Mouse (Mus musculus) ES-E14 (cell line): ENCODE results near the gene H2-Aa. TPM values are rescaled to one million over a fixed set of nuclear protein-coding genes. Genes with fewer than 3 reads are reported as not detected.

Experiments used
- DNase-seq: peaks from one replicate; pipeline ENCODE4 v3.0.0-alpha.2; 2013; ENCODE audit warnings: low read depth, low spot score
- H3K27ac ChIP-seq: 2 replicates; pipeline ENCODE4 v1.5.1; 2012; ENCODE audit warnings: low read depth, mild to moderate bottlenecking, low read length, moderate library complexity, mixed read lengths; ENCODE audit not compliant: poor library complexity, insufficient read depth, severe bottlenecking
- H3K36me3 ChIP-seq: 2 replicates; pipeline ENCODE4 v1.6.1; 2012; ENCODE audit warnings: mild to moderate bottlenecking, low read length, moderate library complexity, mixed read lengths; ENCODE audit not compliant: control insufficient read depth, poor library complexity, insufficient read depth, severe bottlenecking
- H3K4me1 ChIP-seq, 2 experiments: fragments of 150-350 bp in 1 of 2; sonication (generic) in 1 of 2; 2 replicates each; pipeline ENCODE4 v1.6.1; 2012; ENCODE audit warnings: low read length in 2 of 2, mild to moderate bottlenecking in 1 of 2, mixed read lengths in 1 of 2; ENCODE audit not compliant: control insufficient read depth in 2 of 2, insufficient read depth in 2 of 2, poor library complexity in 1 of 2
- H3K4me3 ChIP-seq, 2 experiments: fragments of 150-350 bp in 1 of 2; sonication (generic) in 1 of 2; 2 replicates each; pipeline ENCODE4 v1.5.1; 2012; ENCODE audit warnings: low read length in 2 of 2, low read depth in 1 of 2, mild to moderate bottlenecking in 1 of 2, mixed read lengths in 1 of 2; ENCODE audit not compliant: insufficient read depth in 1 of 2, poor library complexity in 1 of 2, severe bottlenecking in 1 of 2
- H3K9ac ChIP-seq: 2 replicates; pipeline ENCODE4 v1.6.1; 2012; ENCODE audit warnings: low read depth, mild to moderate bottlenecking, low read length, mixed read lengths; ENCODE audit not compliant: poor library complexity, insufficient read depth, severe bottlenecking
- H3K9me3 ChIP-seq: fragments of 150-350 bp; sonication (generic); 2 replicates; pipeline ENCODE4 v1.6.1; 2012; ENCODE audit warnings: low read depth, mild to moderate bottlenecking, low read length; ENCODE audit not compliant: control insufficient read depth, insufficient read depth
- CHD2 ChIP-seq: IDR thresholded peaks from 2 replicates; pipeline ENCODE4 v1.6.1; 2014; ENCODE audit warnings: mild to moderate bottlenecking, low read depth, low read length, inconsistent platforms
- HCFC1 ChIP-seq: IDR thresholded peaks from 2 replicates; pipeline ENCODE4 v1.6.1; 2012; ENCODE audit warnings: low read length, inconsistent platforms, borderline replicate concordance; ENCODE audit not compliant: insufficient read depth
- MAFK ChIP-seq: IDR thresholded peaks from 2 replicates; pipeline ENCODE4 v1.6.1; 2014; ENCODE audit warnings: mild to moderate bottlenecking, low read depth, low read length, inconsistent platforms; ENCODE audit not compliant: insufficient read depth
- ZC3H11A ChIP-seq: IDR thresholded peaks from 2 replicates; pipeline ENCODE4 v1.6.1; 2012; ENCODE audit warnings: low read depth, mild to moderate bottlenecking, inconsistent platforms, low read length, borderline replicate concordance
- ZNF384 ChIP-seq: IDR thresholded peaks from 2 replicates; pipeline ENCODE4 v1.6.1; 2012; ENCODE audit warnings: low read depth, low read length, inconsistent platforms
- in situ Hi-C, 2 experiments: fragments of 600-800 bp; cut with MboI; formaldehyde crosslinking; loops; one replicate each; pipeline ENCODE4 v1.15.1; 2025; ENCODE audit warnings: low sequenced_read_pairs in 2 of 2, inconsistent platforms in 1 of 2; ENCODE audit not compliant: unreplicated experiment in 2 of 2
- total RNA-seq: library from RNA; depleted of rRNA; stranded (reverse); fragments of 300-350 nt; gene quantifications from 2 replicates; pipeline ENCODE4 v1.2.3, GENCODE M21; 2012

H2-Aa gene
- total RNA-seq, 1 experiment, result 1.6 TPM

DNA sequence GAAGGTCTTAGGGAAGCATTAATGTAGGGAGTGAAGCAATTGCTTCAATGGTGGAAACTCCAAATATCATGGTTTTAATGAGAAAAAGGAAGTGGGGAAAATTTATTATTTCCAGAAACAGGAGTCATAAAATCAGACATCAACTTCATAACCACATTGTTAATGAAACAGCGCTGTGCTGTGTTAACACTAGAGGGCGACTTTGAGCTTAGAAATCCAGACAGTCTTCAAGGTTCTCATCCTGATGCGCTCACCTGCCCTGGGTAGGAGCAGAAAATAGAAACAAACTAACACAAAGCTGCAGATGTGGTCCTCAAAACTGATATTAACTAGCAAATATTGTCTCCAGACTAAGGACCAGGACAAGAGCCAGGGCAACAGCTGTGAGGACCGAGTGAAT lies 37.7 kb downstream of the H2-Aa start:
- DNase-seq, result no peak
- no peaks in the 10 kb centered on the region for H3K4me1 ChIP-seq
- H3K9me3 ChIP-seq, result no peaks in the 10 kb centered on the region
- H3K27ac ChIP-seq, result no peak overlapping the region
- H3K9ac ChIP-seq, result no peak overlapping the region
- in situ Hi-C loops, result loop anchor here in 1 of 2 experiments (5.0 to 10.0 kb wide), 2 partner anchors 62 to 95 kb away; no protein-coding TSS in a partner anchor
- no peak overlapping the region for H3K4me3 ChIP-seq
- no peaks in the 10 kb centered on the region for H3K36me3 ChIP-seq
- TF ChIP-seq MAFK (no peak), CHD2 (no peak), HCFC1 (no peak), ZNF384 (no peak)

DNA sequence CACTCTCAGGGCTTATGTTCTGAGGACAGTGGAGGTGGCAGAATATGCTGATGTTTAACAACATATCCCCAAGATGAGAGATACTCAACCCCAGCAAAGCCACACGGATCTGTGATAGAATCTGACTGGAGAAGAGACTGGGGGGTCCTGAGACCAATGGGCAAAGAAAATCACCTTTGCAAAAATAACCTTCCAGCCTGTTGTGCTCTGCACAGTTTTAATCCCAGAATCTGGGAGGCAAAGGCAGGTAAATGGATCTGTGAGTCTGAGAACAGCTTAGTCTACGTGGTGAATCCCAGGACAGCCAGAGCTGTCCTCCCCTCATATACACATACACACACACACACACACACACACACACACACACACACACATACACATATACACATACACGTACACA lies 38.3 kb downstream of the H2-Aa start:
- in situ Hi-C loops, result loop anchor here in 1 of 2 experiments (5.0 to 10.0 kb wide), 2 partner anchors 63 to 95 kb away; no protein-coding TSS in a partner anchor
- DNase-seq, result no peak
- TF ChIP-seq HCFC1, result no peak
- TF ChIP-seq ZNF384, result no peak
- no peak for TF ChIP-seq ZC3H11A
- no peak for TF ChIP-seq MAFK
- TF ChIP-seq CHD2, result no peak
- H3K27ac ChIP-seq, result no peak overlapping the region
- H3K4me1 ChIP-seq, result no peaks in the 10 kb centered on the region
- no peaks in the 10 kb centered on the region for H3K36me3 ChIP-seq
- H3K4me3 ChIP-seq, result no peak overlapping the region
- no peaks in the 10 kb centered on the region for H3K9me3 ChIP-seq
- H3K9ac ChIP-seq, result no peak overlapping the region

DNA sequence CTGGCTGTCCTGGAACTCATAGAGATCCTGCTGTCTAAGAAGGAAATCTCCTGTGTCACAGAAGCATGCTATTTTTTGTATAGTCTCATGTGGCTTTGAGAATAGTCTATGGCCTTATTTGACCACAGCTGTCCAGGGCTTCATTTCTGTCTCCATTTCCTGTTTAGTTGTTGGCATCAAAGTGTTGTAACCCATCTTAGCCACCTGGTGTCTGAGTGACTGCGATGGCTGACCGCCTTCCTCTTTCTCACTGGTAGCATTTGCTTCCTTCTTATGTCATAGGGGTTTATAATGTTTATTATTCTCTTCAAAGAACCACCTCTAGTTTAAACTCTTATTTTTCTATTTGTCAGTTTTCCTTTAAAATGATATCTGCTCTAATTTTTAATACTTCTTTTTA lies 38.9 kb downstream of the H2-Aa start:
- Histone ChIP-seq H3K9me3 (no peaks in the 10 kb centered on the region), H3K27ac (no peak overlapping the region), H3K36me3 (no peaks in the 10 kb centered on the region), H3K9ac (no peak overlapping the region), H3K4me1 (no peaks in the 10 kb centered on the region), H3K4me3 (no peak overlapping the region)
- in situ Hi-C loops, result loop anchor here in 1 of 2 experiments (5.0 to 10.0 kb wide), 2 partner anchors 64 to 96 kb away; no protein-coding TSS in a partner anchor
- TF ChIP-seq CHD2, result no peak
- no peak for TF ChIP-seq MAFK
- no peak for TF ChIP-seq ZC3H11A
- no peak for TF ChIP-seq ZNF384
- TF ChIP-seq HCFC1, result no peak
- no peak for DNase-seq

DNA sequence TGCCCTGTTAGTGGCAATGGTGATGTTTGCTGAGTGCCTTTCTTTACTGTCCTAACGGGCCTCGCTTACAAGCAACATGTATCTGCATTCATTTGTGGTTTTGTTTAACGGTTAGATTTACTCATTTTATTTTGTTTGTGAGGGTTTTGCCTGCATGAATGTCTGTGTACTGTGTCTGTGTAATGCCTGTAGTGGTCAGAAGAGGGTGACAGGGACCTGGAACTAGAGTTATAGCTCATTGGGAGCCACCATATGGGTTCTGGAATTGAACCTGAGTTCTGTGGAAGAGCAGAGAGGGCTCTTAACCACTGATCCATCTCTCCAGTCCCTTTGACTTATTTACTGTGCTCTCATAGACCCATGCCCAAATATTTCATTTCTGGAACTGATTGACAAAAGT lies 40.6 kb downstream of the H2-Aa start:
- H3K36me3 ChIP-seq, result no peaks in the 10 kb centered on the region
- H3K9me3 ChIP-seq, result no peaks in the 10 kb centered on the region
- TF ChIP-seq HCFC1, result no peak
- no peak for TF ChIP-seq CHD2
- no peak for TF ChIP-seq ZC3H11A
- no peaks in the 10 kb centered on the region for H3K4me1 ChIP-seq
- H3K4me3 ChIP-seq, result no peak overlapping the region
- in situ Hi-C loops, result loop anchor here in 1 of 2 experiments (5.0 to 10.0 kb wide), 2 partner anchors 65 to 98 kb away; no protein-coding TSS in a partner anchor
- H3K27ac ChIP-seq, result no peak overlapping the region
- no peak overlapping the region for H3K9ac ChIP-seq
- no peak for DNase-seq

DNA sequence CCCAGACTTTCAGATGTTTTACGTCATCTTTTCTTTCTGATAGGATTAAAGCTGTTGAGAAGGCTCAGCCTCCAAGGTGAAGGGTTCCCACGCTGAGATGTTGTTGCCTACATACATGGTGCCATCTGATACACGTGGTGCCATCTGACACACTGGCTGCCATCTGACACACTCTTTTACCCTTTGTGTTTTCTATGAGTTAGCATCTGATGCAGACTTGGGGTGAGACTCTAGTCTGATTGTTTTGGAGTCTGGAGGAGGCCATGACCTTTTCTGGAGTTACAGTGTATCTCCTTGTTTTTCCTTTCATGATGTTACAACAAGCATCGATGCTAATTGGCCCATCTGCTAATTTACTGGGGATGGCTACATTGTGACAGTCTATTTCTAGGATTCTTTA lies 43.0 kb downstream of the H2-Aa start:
- DNase-seq, result no peak
- no peak overlapping the region for H3K4me3 ChIP-seq
- in situ Hi-C loops, result loop anchor here in 1 of 2 experiments (5.0 to 10.0 kb wide), 2 partner anchors 68 to 100 kb away; no protein-coding TSS in a partner anchor

More for the DNA sequence above, 43.0 kb downstream of the H2-Aa start:
- TF ChIP-seq ZNF384 (no peak), HCFC1 (no peak), ZC3H11A (no peak)
- no peaks in the 10 kb centered on the region for H3K9me3 ChIP-seq
- H3K9ac ChIP-seq, result no peak overlapping the region
- H3K36me3 ChIP-seq, result no peaks in the 10 kb centered on the region
- no peak overlapping the region for H3K27ac ChIP-seq
- H3K4me1 ChIP-seq, result no peaks in the 10 kb centered on the region
